Mouse (Mus musculus) liver, postnatal 0 days (tissue): ENCODE data around the gene Pde11a. TPM values are rescaled to one million over a fixed set of nuclear protein-coding genes. Genes with fewer than 3 reads are reported as not detected.
A peak's percentile ranks its signal among the peaks of the same experiment; 100 is the strongest.

Experiments used
- ATAC-seq: fragments of 200-750 bp; cut with Nextera tagmentation; 2 replicates; pipeline ENCODE4 v1.8.0; 2017; ENCODE audit warnings: mild to moderate bottlenecking, moderate library complexity
- DNase-seq: peaks from one replicate; pipeline ENCODE4 v3.0.0-alpha.2; 2016
- H3K27ac ChIP-seq: fragments of 300-500 bp; sonication (generic); 2 replicates; pipeline ENCODE4 v1.5.1; 2014; ENCODE audit warnings: antibody characterized with exemption, moderate library complexity, mild to moderate bottlenecking, low read depth
- H3K27me3 ChIP-seq: fragments of 300-500 bp; sonication (generic); 2 replicates; pipeline ENCODE4 v1.6.1; 2014; ENCODE audit warnings: low read length, control low read depth, mixed read lengths; ENCODE audit not compliant: insufficient read depth
- H3K36me3 ChIP-seq: fragments of 300-500 bp; sonication (generic); replicated peaks from 2 replicates; pipeline ENCODE4 v1.6.1; 2014; ENCODE audit warnings: mild to moderate bottlenecking, control low read depth, low read length, moderate library complexity, mixed read lengths; ENCODE audit not compliant: insufficient read depth
- H3K4me1 ChIP-seq: fragments of 300-500 bp; sonication (generic); 2 replicates; pipeline ENCODE4 v1.6.1; 2014; ENCODE audit warnings: antibody characterized with exemption, mild to moderate bottlenecking, control low read depth; ENCODE audit not compliant: insufficient read depth
- H3K4me2 ChIP-seq: fragments of 300-500 bp; sonication (generic); 2 replicates; pipeline ENCODE4 v1.6.1; 2014; ENCODE audit warnings: low read depth, mild to moderate bottlenecking, low read length, moderate library complexity, mixed read lengths
- H3K4me3 ChIP-seq: fragments of 300-500 bp; sonication (generic); 2 replicates; pipeline ENCODE4 v1.5.1; 2014; ENCODE audit warnings: low read depth, low read length
- H3K9ac ChIP-seq: fragments of 300-500 bp; sonication (generic); replicated peaks from 2 replicates; pipeline ENCODE4 v1.6.1; 2014; ENCODE audit warnings: mild to moderate bottlenecking, moderate library complexity
- H3K9me3 ChIP-seq: fragments of 300-500 bp; sonication (generic); 2 replicates; pipeline ENCODE4 v1.6.1; 2016; ENCODE audit warnings: mild to moderate bottlenecking, control low read depth, low read length, mixed read lengths
- CTCF ChIP-seq: sonication (generic); IDR thresholded peaks from 2 replicates; pipeline ENCODE4 v1.5.1; 2016; ENCODE audit warnings: antibody characterized with exemption, low read depth
- EP300 ChIP-seq: IDR thresholded peaks from 2 replicates; pipeline ENCODE4 v1.6.1; 2016; ENCODE audit warnings: antibody characterized with exemption, low read depth, mild to moderate bottlenecking
- WGBS: fragments of 180-500 bp; shearing (Covaris S2); extraction: QIAGEN DNeasy Blood & Tissue Kit; methylation state at CpG from one replicate; pipeline ENCODE4 v1.1.7; 2014; ENCODE audit not compliant: insufficient replicate concordance; 5-methylcytosine and 5-hydroxymethylcytosine counted together
- polyA plus RNA-seq: library from polyadenylated mRNA; unstranded; fragments of >200 nt; fragmentation: Nextera tagmentation; extraction: Ambion mirVana; gene quantifications from 2 replicates; pipeline ENCODE4 v1.2.1, GENCODE M21; 2015

Pde11a gene
- polyA plus RNA-seq, 1 experiment from 2014 or later, result 0.06 TPM

GRCm38 (mm10) chr2:76369821-76370655 is 31.5 kb upstream of the Pde11a start, which contains the start of gene Rbm45:
Rbm45 (plus strand) TSS chr2:76369984.
- Histone ChIP-seq H3K27ac (peak within 1 kb of the TSS; percentile 78), H3K27me3 (no peaks in the 10 kb centered on the region), H3K9me3 (no peaks in the 10 kb centered on the region), H3K4me3 (peak within 1 kb of the TSS; percentile 95), H3K9ac (peak within 1 kb of the TSS; percentile 90), H3K4me2 (peak within 1 kb of the TSS; percentile 83), H3K4me1 (0 out of 2 replicates have a peak, but pooled peaks cover 3% of the 10 kb centered on the region), H3K36me3 (peaks cover 20% of the 10 kb centered on the region)
- DNase-seq (peak; percentile 91), ATAC-seq (peak; percentile 92)
- 1% methylated on average over 61 of the region's 61 CpGs for WGBS
- no peak for TF ChIP-seq EP300
- peak; percentile 93 for TF ChIP-seq CTCF

GRCm38 (mm10) chr2:76368861-76369660 is 30.5 kb upstream of the Pde11a start:
- ATAC-seq (no peak), DNase-seq (no peak)
- Histone ChIP-seq H3K4me1 (0 out of 2 replicates have a peak, but pooled peaks cover 3% of the 10 kb centered on the region), H3K4me3 (no peak overlapping the region), H3K9ac (no peak overlapping the region), H3K4me2 (no peak overlapping the region), H3K9me3 (no peaks in the 10 kb centered on the region), H3K27ac (no peak overlapping the region), H3K27me3 (no peaks in the 10 kb centered on the region), H3K36me3 (peaks cover 14% of the 10 kb centered on the region)
- 61% methylated on average over 13 of the region's 13 CpGs for WGBS
- no peak for TF ChIP-seq EP300
- no peak for TF ChIP-seq CTCF

- peak; percentile 86 for DNase-seq
- H3K36me3 ChIP-seq, result peaks cover 3% of the 10 kb centered on the region
- H3K4me2 ChIP-seq, result no peak overlapping the region
- ATAC-seq, result no peak
- WGBS, result 15% methylated on average over 9 of the region's 9 CpGs
- no peaks in the 10 kb centered on the region for H3K9me3 ChIP-seq
- H3K27ac ChIP-seq, result no peak overlapping the region
- TF ChIP-seq EP300 (no peak), CTCF (peak; percentile 85)
- H3K27me3 ChIP-seq, result no peaks in the 10 kb centered on the region
- H3K9ac ChIP-seq, result no peak overlapping the region
- 0 out of 2 replicates have a peak, but pooled peaks cover 3% of the 10 kb centered on the region for H3K4me1 ChIP-seq
- no peak overlapping the region for H3K4me3 ChIP-seq
These were observed 28.8 kb upstream of the Pde11a start for GRCm38 (mm10) chr2:76367188-76367922.

GRCm38 (mm10) chr2:76365811-76366210 is 27.2 kb upstream of the Pde11a start:
- no peak for ATAC-seq
- WGBS, result 80% methylated on average over 4 of the region's 4 CpGs

GRCm38 (mm10) chr2:76362111-76362510 is 23.5 kb upstream of the Pde11a start:
- DNase-seq (peak; percentile 30), ATAC-seq (no peak)
- TF ChIP-seq CTCF (peak; percentile 58), EP300 (no peak)
- Histone ChIP-seq H3K4me1 (no peaks in the 10 kb centered on the region), H3K9me3 (no peaks in the 10 kb centered on the region), H3K4me3 (no peak overlapping the region), H3K36me3 (no peaks in the 10 kb centered on the region), H3K4me2 (no peak overlapping the region), H3K27me3 (no peaks in the 10 kb centered on the region), H3K9ac (no peak overlapping the region), H3K27ac (no peak overlapping the region)
- WGBS, result 50% methylated on average over 2 of the region's 2 CpGs

More at GRCm38 (mm10) chr2:76365811-76366210, 27.2 kb upstream of the Pde11a start:
- Histone ChIP-seq H3K27ac (no peak overlapping the region), H3K4me2 (no peak overlapping the region), H3K9me3 (no peaks in the 10 kb centered on the region), H3K9ac (no peak overlapping the region), H3K4me3 (no peak overlapping the region), H3K4me1 (0 out of 2 replicates have a peak, but pooled peaks cover 3% of the 10 kb centered on the region), H3K27me3 (no peaks in the 10 kb centered on the region), H3K36me3 (no peaks in the 10 kb centered on the region)
- no peak for TF ChIP-seq CTCF
- no peak for TF ChIP-seq EP300
- no peak for DNase-seq
